Mouse (Mus musculus) hindbrain, embryonic 10.5 days (tissue): ENCODE measurements around the gene 4632433K11Rik. TPM values are rescaled to one million over a fixed set of nuclear protein-coding genes. Genes with fewer than 3 reads are reported as not detected.
A peak's percentile ranks its signal among the peaks of the same experiment; 100 is the strongest.
"Not testable (repeated sequence)": the region's sequence is repeated elsewhere in the genome, so short reads cannot be mapped to it uniquely, and the experiment has no call there.

Source experiments
- DNase-seq: peaks from one replicate; pipeline ENCODE4 v3.0.0-alpha.2; 2017; ENCODE audit warnings: low spot score
- H3K27ac ChIP-seq: fragments of 300-500 bp; sonication (generic); 2 replicates; pipeline ENCODE4 v1.5.1; 2016; ENCODE audit warnings: mild to moderate bottlenecking, moderate library complexity
- H3K27me3 ChIP-seq: fragments of 300-500 bp; sonication (generic); 2 replicates; pipeline ENCODE4 v1.6.1; 2016; ENCODE audit warnings: mild to moderate bottlenecking; ENCODE audit not compliant: poor library complexity, insufficient read depth, severe bottlenecking
- H3K36me3 ChIP-seq: fragments of 300-500 bp; sonication (generic); 2 replicates; pipeline ENCODE4 v1.6.1; 2016; ENCODE audit warnings: mild to moderate bottlenecking, moderate library complexity
- H3K4me1 ChIP-seq: fragments of 300-500 bp; sonication (generic); replicated peaks from 2 replicates; pipeline ENCODE4 v1.6.1; 2016; ENCODE audit warnings: mild to moderate bottlenecking
- H3K4me3 ChIP-seq: fragments of 300-500 bp; sonication (generic); 2 replicates; pipeline ENCODE4 v1.5.1; 2016; ENCODE audit warnings: mild to moderate bottlenecking, moderate library complexity
- H3K9me3 ChIP-seq: fragments of 300-500 bp; sonication (generic); 2 replicates; pipeline ENCODE4 v1.6.1; 2016; ENCODE audit warnings: mild to moderate bottlenecking, moderate library complexity
- WGBS: fragments of 180-500 bp; shearing (Covaris S2); methylation state at CpG from one replicate; pipeline ENCODE4 v1.1.7; 2016; 5-methylcytosine and 5-hydroxymethylcytosine counted together
- polyA plus RNA-seq: library from polyadenylated mRNA; unstranded; fragments of >200 nt; fragmentation: Nextera tagmentation; extraction: Ambion mirVana; gene quantifications from 2 replicates; pipeline ENCODE4 v1.2.1, GENCODE M21; 2016

4632433K11Rik gene
- polyA plus RNA-seq, 1 experiment from 2014 or later: not detected

GRCm38 (mm10) chr7:5061774-5062359 is 27.9 kb downstream of the 4632433K11Rik start, which contains the start of gene U2af2:
U2af2 (plus strand) TSS chr7:5062143.
- H3K4me3 ChIP-seq: peak within 1 kb of the TSS; percentile 79
- no peaks in the 10 kb centered on the region for H3K9me3 ChIP-seq
- H3K36me3 ChIP-seq: peaks cover 26% of the 10 kb centered on the region
- WGBS: under 1% methylated on average over 64 of the region's 65 CpGs
- H3K27ac ChIP-seq: peak within 1 kb of the TSS; percentile 97
- peaks cover 24% of the 10 kb centered on the region for H3K27me3 ChIP-seq
- peaks cover 50% of the 10 kb centered on the region for H3K4me1 ChIP-seq
- peak; percentile 96 for DNase-seq

- H3K4me1 ChIP-seq: peaks cover 43% of the 10 kb centered on the region
Observed at GRCm38 (mm10) chr7:5062360-5063001, 28.6 kb downstream of the 4632433K11Rik start.

GRCm38 (mm10) chr7:5064886-5065285 is 31.0 kb downstream of the 4632433K11Rik start:
- Histone ChIP-seq H3K4me1 (peaks cover 36% of the 10 kb centered on the region), H3K4me3 (no peak overlapping the region), H3K36me3 (peaks cover 56% of the 10 kb centered on the region), H3K9me3 (no peaks in the 10 kb centered on the region), H3K27me3 (no peaks in the 10 kb centered on the region), H3K27ac (no peak overlapping the region)
- DNase-seq: no peak
- 94% methylated on average over 6 of the region's 6 CpGs for WGBS

More at GRCm38 (mm10) chr7:5062360-5063001, 28.6 kb downstream of the 4632433K11Rik start:
- H3K4me3 ChIP-seq: peak overlapping the region; percentile 79
- no peaks in the 10 kb centered on the region for H3K9me3 ChIP-seq
- DNase-seq: peak; percentile 83
- peaks cover 32% of the 10 kb centered on the region for H3K36me3 ChIP-seq
- peak overlapping the region; percentile 97 for H3K27ac ChIP-seq
- WGBS: under 1% methylated on average over 51 of the region's 51 CpGs
- H3K27me3 ChIP-seq: peaks cover 18% of the 10 kb centered on the region

GRCm38 (mm10) chr7:5073586-5073985 is 39.7 kb downstream of the 4632433K11Rik start:
- WGBS: 87% methylated on average over 1 of the region's 1 CpGs
- H3K27me3 ChIP-seq: no peaks in the 10 kb centered on the region
- H3K4me3 ChIP-seq: no peak overlapping the region
- H3K9me3 ChIP-seq: no peaks in the 10 kb centered on the region
- H3K4me1 ChIP-seq: no peaks in the 10 kb centered on the region
- H3K36me3 ChIP-seq: peaks cover 98% of the 10 kb centered on the region
- H3K27ac ChIP-seq: no peak overlapping the region
- DNase-seq: no peak

GRCm38 (mm10) chr7:5074984-5075383 is 41.1 kb downstream of the 4632433K11Rik start:
- Histone ChIP-seq H3K4me1 (0 out of 2 replicates have a peak, but pooled peaks cover 2% of the 10 kb centered on the region), H3K27ac (no peak overlapping the region), H3K36me3 (peaks cover 92% of the 10 kb centered on the region), H3K27me3 (no peaks in the 10 kb centered on the region), H3K9me3 (no peaks in the 10 kb centered on the region), H3K4me3 (no peak overlapping the region)
- DNase-seq: no peak
- 91% methylated on average over 5 of the region's 5 CpGs for WGBS

- no peak for DNase-seq
- WGBS: 93% methylated on average over 2 of the region's 2 CpGs
- H3K9me3 ChIP-seq: no peaks in the 10 kb centered on the region
- H3K36me3 ChIP-seq: peaks cover 74% of the 10 kb centered on the region
- H3K4me3 ChIP-seq: no peak overlapping the region
- H3K27ac ChIP-seq: no peak overlapping the region
- peaks cover 15% of the 10 kb centered on the region for H3K4me1 ChIP-seq
- no peaks in the 10 kb centered on the region for H3K27me3 ChIP-seq
Observed at GRCm38 (mm10) chr7:5076931-5077330, 43.0 kb downstream of the 4632433K11Rik start.

GRCm38 (mm10) chr7:5079365-5080009 is 45.6 kb downstream of the 4632433K11Rik start:
- WGBS: 60% methylated on average over 12 of the region's 13 CpGs

GRCm38 (mm10) chr7:5080010-5080751 is 46.3 kb downstream of the 4632433K11Rik start, which contains the start of gene Epn1:
Epn1 (plus strand) TSS chr7:5080235.
- H3K9me3 ChIP-seq: no peaks in the 10 kb centered on the region
- H3K36me3 ChIP-seq: peaks cover 73% of the 10 kb centered on the region
- no peaks in the 10 kb centered on the region for H3K27me3 ChIP-seq
- WGBS: under 1% methylated on average over 81 of the region's 81 CpGs
- H3K27ac ChIP-seq: peak within 1 kb of the TSS; percentile 96
- H3K4me3 ChIP-seq: peak within 1 kb of the TSS; percentile 96
- H3K4me1 ChIP-seq: peaks cover 18% of the 10 kb centered on the region
- DNase-seq: peak; percentile 95

More at GRCm38 (mm10) chr7:5079365-5080009, 45.6 kb downstream of the 4632433K11Rik start:
- H3K27ac ChIP-seq: peak overlapping the region; percentile 96
- not testable (repeated sequence) for H3K9me3 ChIP-seq, DNase-seq, H3K27me3 ChIP-seq
- peak overlapping the region; percentile 96 for H3K4me3 ChIP-seq
- H3K36me3 ChIP-seq: peaks cover 73% of the 10 kb centered on the region
- H3K4me1 ChIP-seq: peaks cover 18% of the 10 kb centered on the region

- peak overlapping the region; percentile 96 for H3K4me3 ChIP-seq
- 23% methylated on average over 6 of the region's 6 CpGs for WGBS
- H3K27ac ChIP-seq: peak overlapping the region; percentile 96
- H3K9me3 ChIP-seq: no peaks in the 10 kb centered on the region
- H3K36me3 ChIP-seq: peaks cover 73% of the 10 kb centered on the region
- H3K4me1 ChIP-seq: peaks cover 18% of the 10 kb centered on the region
- no peaks in the 10 kb centered on the region for H3K27me3 ChIP-seq
- peak; percentile 14 for DNase-seq
Observed at GRCm38 (mm10) chr7:5080815-5081214, 46.9 kb downstream of the 4632433K11Rik start.

GRCm38 (mm10) chr7:5081241-5081640 is 47.3 kb downstream of the 4632433K11Rik start:
- no peaks in the 10 kb centered on the region for H3K9me3 ChIP-seq
- peaks cover 74% of the 10 kb centered on the region for H3K36me3 ChIP-seq
- 0 out of 2 replicates have a peak overlapping the region, but pooled peaks have one; percentile 96 for H3K27ac ChIP-seq
- no peaks in the 10 kb centered on the region for H3K27me3 ChIP-seq
- DNase-seq: no peak
- peaks cover 18% of the 10 kb centered on the region for H3K4me1 ChIP-seq
- 79% methylated on average over 6 of the region's 6 CpGs for WGBS
- H3K4me3 ChIP-seq: peak overlapping the region; percentile 96

GRCm38 (mm10) chr7:5081939-5082338 is 48.0 kb downstream of the 4632433K11Rik start:
- no peak for DNase-seq
- WGBS: 97% methylated on average over 2 of the region's 2 CpGs

GRCm38 (mm10) chr7:5083325-5084105 is 49.6 kb downstream of the 4632433K11Rik start:
- Histone ChIP-seq H3K36me3 (peaks cover 72% of the 10 kb centered on the region), H3K4me1 (peaks cover 18% of the 10 kb centered on the region), H3K27me3 (no peaks in the 10 kb centered on the region), H3K4me3 (no peak overlapping the region), H3K9me3 (no peaks in the 10 kb centered on the region), H3K27ac (no peak overlapping the region)
- no peak for DNase-seq
- 94% methylated on average over 18 of the region's 18 CpGs for WGBS

More at GRCm38 (mm10) chr7:5081939-5082338, 48.0 kb downstream of the 4632433K11Rik start:
- Histone ChIP-seq H3K9me3 (no peaks in the 10 kb centered on the region), H3K27ac (no peak overlapping the region), H3K36me3 (peaks cover 73% of the 10 kb centered on the region), H3K4me1 (peaks cover 18% of the 10 kb centered on the region), H3K4me3 (no peak overlapping the region; the same call in none of the 2 replicates), H3K27me3 (no peaks in the 10 kb centered on the region)
